Mouse (Mus musculus) naive thymus-derived CD4-positive, alpha-beta T cell, adult 5 months (primary cell): ENCODE measurements around the gene Ear14. TPM values are rescaled to one million over a fixed set of nuclear protein-coding genes. Genes with fewer than 3 reads are reported as not detected.

ENCODE experiments used
- polyA plus RNA-seq: library from polyadenylated mRNA; unstranded; fragments of 100-300 nt; shearing (Covaris generic); gene quantifications from one replicate; pipeline ENCODE4 v1.2.1, GENCODE M21; 2017

Ear14 gene
- polyA plus RNA-seq, result not detected

DNA sequence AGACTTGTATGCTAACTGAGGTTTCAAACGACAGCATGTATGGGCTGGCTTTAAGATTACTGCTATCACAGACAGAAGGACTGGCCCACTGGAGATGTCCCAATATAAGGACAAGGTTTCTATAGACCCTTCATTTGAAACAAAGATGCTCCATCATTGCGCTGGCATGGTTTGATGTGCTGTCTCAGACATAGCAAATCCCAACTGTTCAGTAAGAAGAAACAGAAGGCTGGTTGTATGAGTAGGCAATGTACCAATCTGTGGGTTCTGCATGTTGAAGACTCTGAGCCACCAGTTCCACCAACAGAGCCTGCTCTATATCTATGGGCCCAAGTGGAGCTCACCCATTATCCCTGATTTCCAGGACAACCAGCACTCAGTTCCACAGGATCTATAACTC, at the start of gene Ear14:
TSS of gene Ear14 (plus strand) at position 277 of the 400 bp plus-strand sequence.

GRCm38 (mm10) chr14:51161976-51162375, 41.2 kb upstream of the Ear14 start, which contains the start of gene Rnase2b:
Rnase2b (plus strand) TSS chr14:51162260.

DNA sequence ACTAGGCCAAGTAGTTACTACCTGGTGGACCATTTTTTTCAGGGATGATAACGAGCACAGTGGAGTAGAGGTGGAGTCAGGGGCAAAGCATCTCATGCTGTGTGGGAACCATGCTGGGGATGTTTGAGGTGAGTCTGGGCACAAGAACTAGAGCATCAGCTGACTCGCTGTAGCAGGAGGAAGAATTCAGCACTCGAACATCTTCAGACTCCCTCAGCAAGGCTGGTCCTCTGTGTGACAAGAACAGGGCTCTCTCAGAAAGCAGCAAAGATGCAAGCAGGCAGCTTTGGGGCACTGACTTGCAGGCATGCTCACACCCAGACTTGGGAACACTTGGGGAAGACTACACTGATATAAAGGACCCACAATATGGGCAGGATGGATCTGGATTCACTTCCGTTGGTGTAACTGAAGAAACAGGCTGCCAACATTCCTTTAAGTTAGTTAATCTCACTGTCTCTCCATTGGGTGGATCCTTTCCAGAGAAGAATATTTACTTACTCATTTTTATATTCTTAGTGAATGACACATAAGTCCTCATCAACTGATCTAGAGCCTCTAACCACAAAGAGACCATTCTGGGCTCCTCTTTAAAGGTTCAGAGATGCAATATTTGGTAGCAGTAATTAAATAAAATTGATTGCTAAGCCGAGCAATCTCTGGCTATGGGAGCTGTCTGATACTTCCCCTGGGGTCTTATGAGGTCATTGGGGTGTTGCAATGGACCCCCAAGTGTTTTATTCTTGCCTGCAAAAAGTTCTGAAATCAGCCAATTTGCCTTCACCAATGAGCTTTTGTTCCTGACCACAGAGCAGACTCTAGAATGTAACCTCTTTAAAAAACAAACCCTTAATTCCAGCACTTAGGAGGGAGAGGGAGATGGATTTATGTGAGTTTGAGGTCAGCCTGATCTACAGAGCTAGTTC, 3.8 kb upstream of the Ear14 start, which contains the start of gene Ang2:
TSS of gene Ang2 (minus strand) at position 51 of the 926 bp plus-strand sequence.

Other genes starting within 250 kb of the Ear14 start
- not detected for gene Pnp2, start 247.4 kb upstream of the Ear14 start, polyA plus RNA-seq
- not detected for gene Rnase10, start 195.6 kb upstream of the Ear14 start, polyA plus RNA-seq
- gene Rnase9, start 161.5 kb upstream of the Ear14 start, polyA plus RNA-seq, result not detected
- gene Rnase11, start 153.2 kb upstream of the Ear14 start, polyA plus RNA-seq, result not detected
- not detected for gene Rnase12, start 145.7 kb upstream of the Ear14 start, polyA plus RNA-seq
- 0.09 TPM for gene Olfr750, start 129.0 kb upstream of the Ear14 start, polyA plus RNA-seq
- 0.39 TPM for gene Rnase4, start 112.3 kb upstream of the Ear14 start, polyA plus RNA-seq
- gene Ang, start 112.2 kb upstream of the Ear14 start, polyA plus RNA-seq, result not detected
- not detected for gene Eddm3b, start 89.0 kb upstream of the Ear14 start, polyA plus RNA-seq
- not detected for gene Rnase6, start 79.5 kb upstream of the Ear14 start, polyA plus RNA-seq
- gene Rnase1, start 56.6 kb upstream of the Ear14 start, polyA plus RNA-seq, result not detected
- gene Rnase2b, start 41.1 kb upstream of the Ear14 start, polyA plus RNA-seq, result not detected
- gene Ang2, start 4.2 kb upstream of the Ear14 start, polyA plus RNA-seq, result not detected
- not detected for gene Rnase2a, start 52.7 kb downstream of the Ear14 start, polyA plus RNA-seq
- gene Gm7247, start 158.4 kb downstream of the Ear14 start, polyA plus RNA-seq, result not detected
- gene Vmn2r88, start 207.4 kb downstream of the Ear14 start, polyA plus RNA-seq, result not detected
- gene Vmn2r89, start 248.5 kb downstream of the Ear14 start, polyA plus RNA-seq, result not detected